Mouse (Mus musculus) MEL (cell line): ENCODE results near the gene Aldh5a1. TPM values are rescaled to one million over a fixed set of nuclear protein-coding genes. Genes with fewer than 3 reads are reported as not detected.
A peak's percentile ranks its signal among the peaks of the same experiment; 100 is the strongest.

Experiments used
- DNase-seq: peaks from one replicate; pipeline ENCODE4 v3.0.0; 2011; ENCODE audit warnings: low read depth, low spot score
- H3K27ac ChIP-seq: 2 replicates; pipeline ENCODE4 v1.5.1; 2012; ENCODE audit warnings: low read depth, mild to moderate bottlenecking, control low read depth, low read length, moderate library complexity; ENCODE audit not compliant: control insufficient read depth
- H3K27me3 ChIP-seq, 2 experiments: fragments of 150-350 bp in 1 of 2; sonication (generic) in 1 of 2; 2 replicates each; pipeline ENCODE4 v1.6.1; 2012; ENCODE audit warnings: low read length in 2 of 2, mild to moderate bottlenecking in 2 of 2, improper control_type of control experiment in 1 of 2, moderate library complexity in 1 of 2; ENCODE audit not compliant: insufficient read depth in 2 of 2, control insufficient read depth in 1 of 2
- H3K36me3 ChIP-seq, 2 experiments: 2 replicates each; pipeline ENCODE4 v1.6.1; 2012 to 2014; ENCODE audit warnings: low read length in 2 of 2, improper control_type of control experiment in 1 of 2, inconsistent platforms in 1 of 2, mild to moderate bottlenecking in 1 of 2; ENCODE audit not compliant: insufficient read depth in 2 of 2, control insufficient read depth in 1 of 2
- H3K4me1 ChIP-seq, 2 experiments: fragments of 150-350 bp in 1 of 2; sonication (generic) in 1 of 2; 2 replicates each; pipeline ENCODE4 v1.6.1; 2012; ENCODE audit warnings: low read length in 2 of 2, improper control_type of control experiment in 1 of 2, mild to moderate bottlenecking in 1 of 2; ENCODE audit not compliant: insufficient read depth in 2 of 2, control insufficient read depth in 1 of 2
- H3K4me3 ChIP-seq, 2 experiments: fragments of 150-350 bp in 1 of 2; sonication (generic) in 1 of 2; 2 replicates each; pipeline ENCODE4 v1.5.1; 2012; ENCODE audit warnings: low read depth in 2 of 2, low read length in 2 of 2, mild to moderate bottlenecking in 2 of 2, moderate library complexity in 2 of 2, control low read depth in 1 of 2, improper control_type of control experiment in 1 of 2; ENCODE audit not compliant: control insufficient read depth in 1 of 2, insufficient read depth in 1 of 2
- H3K79me2 ChIP-seq: 2 replicates; pipeline ENCODE4 v1.6.1; 2012; ENCODE audit warnings: mild to moderate bottlenecking, low read length, moderate library complexity; ENCODE audit not compliant: control insufficient read depth, poor library complexity, insufficient read depth
- H3K9ac ChIP-seq: 2 replicates; pipeline ENCODE4 v1.6.1; 2012; ENCODE audit warnings: low read depth, mild to moderate bottlenecking, control low read depth, low read length, moderate library complexity; ENCODE audit not compliant: control insufficient read depth, poor library complexity, severe bottlenecking
- H3K9me3 ChIP-seq: fragments of 150-350 bp; sonication (generic); replicated peaks from 2 replicates; pipeline ENCODE4 v1.6.1; 2012; ENCODE audit warnings: mild to moderate bottlenecking, low read length, improper control_type of control experiment, moderate library complexity; ENCODE audit not compliant: insufficient read depth
- BHLHE40 ChIP-seq: IDR thresholded peaks from 2 replicates; pipeline ENCODE4 v1.6.1; 2012; ENCODE audit warnings: low read depth, mild to moderate bottlenecking, inconsistent platforms, low read length, improper control_type of control experiment, borderline replicate concordance
- CTCF ChIP-seq, 3 experiments: IDR thresholded peaks in 2 of 3; conservative IDR thresholded peaks in 1 of 3; 2 replicates each; pipeline ENCODE4 v1.5.1; 2011 to 2012; ENCODE audit warnings: low read length in 3 of 3, low read depth in 2 of 3, mild to moderate bottlenecking in 2 of 3, improper control_type of control experiment in 1 of 3, inconsistent platforms in 1 of 3, mixed read lengths in 1 of 3, moderate library complexity in 1 of 3; ENCODE audit not compliant: control insufficient read depth in 1 of 3, insufficient read depth in 1 of 3, poor library complexity in 1 of 3, severe bottlenecking in 1 of 3
- ETS1 ChIP-seq: IDR thresholded peaks from 2 replicates; pipeline ENCODE4 v1.6.1; 2012; ENCODE audit warnings: low read depth, mild to moderate bottlenecking, inconsistent platforms, low read length, improper control_type of control experiment, moderate library complexity
- HCFC1 ChIP-seq: IDR thresholded peaks from 2 replicates; pipeline ENCODE4 v1.6.1; 2012; ENCODE audit warnings: low read depth, mild to moderate bottlenecking, inconsistent platforms, low read length, improper control_type of control experiment, moderate library complexity
- JUND ChIP-seq: IDR thresholded peaks from 2 replicates; pipeline ENCODE4 v1.6.1; 2011; ENCODE audit warnings: low read depth, mild to moderate bottlenecking, improper control_type of control experiment, low read length
- MYB ChIP-seq: IDR thresholded peaks from 2 replicates; pipeline ENCODE4 v1.6.1; 2011; ENCODE audit warnings: mild to moderate bottlenecking, low read depth, low read length, improper control_type of control experiment
- NRF1 ChIP-seq: IDR thresholded peaks from 2 replicates; pipeline ENCODE4 v1.6.1; 2014; ENCODE audit warnings: low read depth, mild to moderate bottlenecking, inconsistent platforms, low read length, improper control_type of control experiment, moderate library complexity; ENCODE audit not compliant: poor library complexity, insufficient read depth, severe bottlenecking
- POLR2AphosphoS2 ChIP-seq: IDR thresholded peaks from 2 replicates; pipeline ENCODE4 v1.6.1; 2011; ENCODE audit warnings: low read length, improper control_type of control experiment
- RCOR1 ChIP-seq: IDR thresholded peaks from 2 replicates; pipeline ENCODE4 v1.6.1; 2012; ENCODE audit warnings: low read depth, mild to moderate bottlenecking, inconsistent platforms, low read length, improper control_type of control experiment
- SIN3A ChIP-seq: IDR thresholded peaks from 2 replicates; pipeline ENCODE4 v1.6.1; 2012; ENCODE audit warnings: low read length, improper control_type of control experiment, inconsistent platforms
- TAL1 ChIP-seq: IDR thresholded peaks from 2 replicates; pipeline ENCODE4 v1.6.1; 2012; ENCODE audit warnings: mild to moderate bottlenecking, inconsistent platforms, low read length, moderate library complexity, mixed read lengths
- TBP ChIP-seq: IDR thresholded peaks from 2 replicates; pipeline ENCODE4 v1.8.0; 2011; ENCODE audit warnings: low read depth, low read length, improper control_type of control experiment
- UBTF ChIP-seq: IDR thresholded peaks from 2 replicates; pipeline ENCODE4 v1.6.1; 2012; ENCODE audit warnings: low read depth, mild to moderate bottlenecking, inconsistent platforms, low read length, improper control_type of control experiment, moderate library complexity, borderline replicate concordance; ENCODE audit not compliant: insufficient read depth
- USF1 ChIP-seq: IDR thresholded peaks from 2 replicates; pipeline ENCODE4 v1.6.1; 2014; ENCODE audit warnings: low read depth, mild to moderate bottlenecking, inconsistent platforms, low read length, improper control_type of control experiment, moderate library complexity
- USF2 ChIP-seq, 2 experiments: IDR thresholded peaks; 2 replicates each; pipeline ENCODE4 v1.6.1; 2011 to 2012; ENCODE audit warnings: improper control_type of control experiment in 2 of 2, low read length in 2 of 2, borderline replicate concordance in 1 of 2, inconsistent platforms in 1 of 2, low read depth in 1 of 2, mild to moderate bottlenecking in 1 of 2; ENCODE audit not compliant: insufficient read depth in 1 of 2
- ZMIZ1 ChIP-seq: IDR thresholded peaks from 2 replicates; pipeline ENCODE4 v1.6.1; 2012; ENCODE audit warnings: low read depth, mild to moderate bottlenecking, inconsistent platforms, low read length, improper control_type of control experiment, moderate library complexity
- polyA plus RNA-seq, 2 experiments: library from polyadenylated mRNA; stranded (reverse) in 1 of 2; unstranded in 1 of 2; fragments of >175 nt in 1 of 2; fragments of >200 nt in 1 of 2; gene quantifications; 2 replicates each; pipeline versions ENCODE4 v1.2.1 to v1.2.4; 2012; ENCODE audit warnings: low replicate concordance in 2 of 2, low read depth in 1 of 2; ENCODE audit not compliant: insufficient read length in 2 of 2, insufficient read depth in 1 of 2, missing spikeins in 1 of 2
- total RNA-seq: library from RNA; depleted of rRNA; stranded (reverse); fragments of 300-350 nt; gene quantifications from 2 replicates; pipeline ENCODE4 v1.2.3, GENCODE M21; 2012; rRNA removed

The Aldh5a1 gene
- 0.04 and 0.07 TPM in 2 replicates for total RNA-seq
- polyA plus RNA-seq: under 1 TPM in 1 of 2 experiments, not detected in 1; 0.15 TPM

- 0 out of 2 replicates have a peak, but pooled peaks have one; percentile 25 for TF ChIP-seq NRF1
- no peak for TF ChIP-seq USF2 (IDR thresholded peaks at IDR 0.05; ENCODE audit: borderline replicate concordance in 1 of 2, insufficient read depth in 1 of 2, low read depth in 1 of 2, low read length in 2 of 2)
- no peak for TF ChIP-seq TAL1
- peak in 2 of 3 experiments; percentile 22 to 43; a peak in 4 of 6 replicates for TF ChIP-seq CTCF (IDR thresholded peaks at IDR 0.05 in 2 of 3, conservative IDR thresholded peaks at IDR 0.05 in 1 of 3; ENCODE audit: control insufficient read depth in 1 of 3, insufficient read depth in 1 of 3, low read depth in 2 of 3, low read length in 3 of 3, poor library complexity in 1 of 3, severe bottlenecking in 1 of 3)
- Histone ChIP-seq H3K27ac (no peak within 1 kb of the TSS), H3K4me3 (peak within 1 kb of the TSS; percentile 47 to 80; a peak in 3 of 4 replicates), H3K4me1 (no peaks in the 10 kb centered on the region; a peak in 1 of 4 replicates), H3K9me3 (no peaks in the 10 kb centered on the region), H3K9ac (peak within 1 kb of the TSS; percentile 45), H3K79me2 (no peaks in the 10 kb centered on the region), H3K27me3 (peaks cover 0 to 4% of the 10 kb centered on the region in 2 experiments; a peak in 2 of 4 replicates), H3K36me3 (peaks cover 0 to 3% of the 10 kb centered on the region in 2 experiments; a peak in 1 of 4 replicates)
- peak; percentile 49 for DNase-seq
These were observed at the start of gene Aldh5a1 for GRCm38 (mm10) chr13:24937108-24937838. TSS of gene Aldh5a1 (minus strand) at chr13:24937661.

GRCm38 (mm10) chr13:24985435-24985834 lies 48.0 kb upstream of the Aldh5a1 start:
- Histone ChIP-seq H3K27me3 (no peaks in the 10 kb centered on the region), H3K9ac (no peak overlapping the region), H3K36me3 (no peaks in the 10 kb centered on the region), H3K27ac (no peak overlapping the region), H3K79me2 (no peaks in the 10 kb centered on the region), H3K4me3 (no peak overlapping the region), H3K4me1 (no peaks in the 10 kb centered on the region), H3K9me3 (no peaks in the 10 kb centered on the region)
- no peak for DNase-seq
- no peak for TF ChIP-seq MYB

- H3K9me3 ChIP-seq: no peaks in the 10 kb centered on the region
- no peaks in the 10 kb centered on the region for H3K4me1 ChIP-seq
- TF ChIP-seq RCOR1 (no peak), JUND (no peak), BHLHE40 (no peak), ETS1 (no peak), USF1 (no peak), TAL1 (no peak), SIN3A (no peak), CTCF (IDR thresholded peaks at IDR 0.05 in 2 of 3, conservative IDR thresholded peaks at IDR 0.05 in 1 of 3; ENCODE audit: control insufficient read depth in 1 of 3, insufficient read depth in 1 of 3, low read depth in 2 of 3, low read length in 3 of 3, poor library complexity in 1 of 3, severe bottlenecking in 1 of 3) (no peak), TBP (no peak), POLR2AphosphoS2 (no peak), ZMIZ1 (no peak), UBTF (no peak), HCFC1 (no peak)
- no peak overlapping the region for H3K9ac ChIP-seq
- no peaks in the 10 kb centered on the region for H3K36me3 ChIP-seq
- H3K27me3 ChIP-seq: no peaks in the 10 kb centered on the region
- H3K27ac ChIP-seq: no peak overlapping the region
- no peak overlapping the region for H3K4me3 ChIP-seq
- no peak for DNase-seq
- no peaks in the 10 kb centered on the region for H3K79me2 ChIP-seq
These were observed 43.6 kb upstream of the Aldh5a1 start for GRCm38 (mm10) chr13:24981031-24981430.
